Comparison of ENCODE assay signal across 8 mouse cellular contexts in genomic region chr10:60080171-60080570, GRCm38 (mm10). TPM values are rescaled to one million over a fixed set of nuclear protein-coding genes. Genes with fewer than 3 reads are reported as not detected.
A peak's percentile ranks its signal among the peaks of the same experiment; 100 is the strongest.
DNase-seq lines count a peak whose midpoint lies in the region; ATAC-seq lines count a peak whose summit lies in the region.

No protein-coding gene starts in this region.

- no peak overlapping the region for H3K4me3 ChIP-seq in hindbrain, embryonic 16.5 days (ENCODE audit: low read length)
- H3K4me3 ChIP-seq in hindbrain, embryonic 13.5 days = no peak overlapping the region
- H3K4me3 ChIP-seq in embryonic facial prominence, embryonic 13.5 days = no peak overlapping the region
- H3K4me3 ChIP-seq in limb, embryonic 12.5 days (replicated peaks) = no peak overlapping the region

- no peak for DNase-seq in frontal cortex, postnatal 14 days (ENCODE audit: low spot score in 2 of 2)
- no peak for DNase-seq in layer of hippocampus, adult 11-12 months (ENCODE audit: low spot score)
- no peak for DNase-seq in embryo, embryonic 11 days

- peaks cover 19% of the 10 kb centered on the region for H3K4me1 ChIP-seq in hindbrain, embryonic 16.5 days (ENCODE audit: control insufficient read depth, insufficient read depth, low read depth, low read length)
- H3K4me1 ChIP-seq in hindbrain, embryonic 13.5 days (replicated peaks) = peaks cover 32% of the 10 kb centered on the region
- peaks cover 50% of the 10 kb centered on the region for H3K4me1 ChIP-seq in embryonic facial prominence, embryonic 13.5 days
- peaks cover 35% of the 10 kb centered on the region for H3K4me1 ChIP-seq in limb, embryonic 12.5 days (replicated peaks)

- no peak overlapping the region for H3K9ac ChIP-seq in hindbrain, embryonic 16.5 days (ENCODE audit: low read depth, low read length)
- no peak overlapping the region for H3K9ac ChIP-seq in hindbrain, embryonic 13.5 days
- H3K9ac ChIP-seq in embryonic facial prominence, embryonic 13.5 days = no peak overlapping the region
- no peak overlapping the region for H3K9ac ChIP-seq in limb, embryonic 12.5 days (replicated peaks)

- ATAC-seq in hindbrain, embryonic 16.5 days = no peak
- ATAC-seq in hindbrain, embryonic 13.5 days (ENCODE audit: low FRiP score) = no peak
- no peak for ATAC-seq in embryonic facial prominence, embryonic 13.5 days (ENCODE audit: insufficient number of reproducible peaks, insufficient read depth, low FRiP score, low TSS enrichment, low read depth)
- no peak for ATAC-seq in limb, embryonic 12.5 days (ENCODE audit: insufficient number of reproducible peaks, insufficient read depth, low FRiP score, low TSS enrichment, low read depth)
- ATAC-seq in megakaryocyte-erythroid progenitor cell, adult 5-6 weeks (replicated peaks; ENCODE audit: low FRiP score, low TSS enrichment, poor library complexity, severe bottlenecking) = peak; percentile 50

- H3K9me3 ChIP-seq in hindbrain, embryonic 16.5 days (ENCODE audit: control insufficient read depth, low read length) = no peaks in the 10 kb centered on the region
- H3K9me3 ChIP-seq in hindbrain, embryonic 13.5 days = no peaks in the 10 kb centered on the region
- no peaks in the 10 kb centered on the region for H3K9me3 ChIP-seq in embryonic facial prominence, embryonic 13.5 days
- no peaks in the 10 kb centered on the region for H3K9me3 ChIP-seq in limb, embryonic 12.5 days

- WGBS in hindbrain, embryonic 16.5 days = 83% methylated on average over 3 of the region's 3 CpGs
- WGBS in hindbrain, embryonic 13.5 days = 62% methylated on average over 3 of the region's 3 CpGs
- 66% methylated on average over 3 of the region's 3 CpGs for WGBS in embryonic facial prominence, embryonic 13.5 days
- 70% methylated on average over 3 of the region's 3 CpGs for WGBS in limb, embryonic 12.5 days

- no peaks in the 10 kb centered on the region for H3K27me3 ChIP-seq in hindbrain, embryonic 16.5 days (replicated peaks; ENCODE audit: control insufficient read depth, insufficient read depth, low read length)
- no peaks in the 10 kb centered on the region for H3K27me3 ChIP-seq in hindbrain, embryonic 13.5 days
- no peaks in the 10 kb centered on the region for H3K27me3 ChIP-seq in embryonic facial prominence, embryonic 13.5 days
- no peaks in the 10 kb centered on the region for H3K27me3 ChIP-seq in limb, embryonic 12.5 days

- H3K27ac ChIP-seq in hindbrain, embryonic 16.5 days (ENCODE audit: low read depth, low read length) = peak overlapping the region; percentile 37; the same call in 1 of the 2 replicates
- H3K27ac ChIP-seq in hindbrain, embryonic 13.5 days = no peak overlapping the region
- peak overlapping the region; percentile 84; the same call in 1 of the 2 replicates for H3K27ac ChIP-seq in embryonic facial prominence, embryonic 13.5 days
- peak overlapping the region; percentile 83; the same call in 1 of the 2 replicates for H3K27ac ChIP-seq in limb, embryonic 12.5 days

- H3K36me3 ChIP-seq in hindbrain, embryonic 16.5 days (ENCODE audit: control insufficient read depth, insufficient read depth, low read length) = no peaks in the 10 kb centered on the region
- no peaks in the 10 kb centered on the region for H3K36me3 ChIP-seq in hindbrain, embryonic 13.5 days
- H3K36me3 ChIP-seq in embryonic facial prominence, embryonic 13.5 days = no peaks in the 10 kb centered on the region
- H3K36me3 ChIP-seq in limb, embryonic 12.5 days = no peaks in the 10 kb centered on the region

- H3K4me2 ChIP-seq in hindbrain, embryonic 16.5 days (ENCODE audit: low read length) = no peak overlapping the region
- no peak overlapping the region for H3K4me2 ChIP-seq in hindbrain, embryonic 13.5 days
- H3K4me2 ChIP-seq in embryonic facial prominence, embryonic 13.5 days = no peak overlapping the region
- H3K4me2 ChIP-seq in limb, embryonic 12.5 days = no peak overlapping the region

RNA-seq across cellular contexts. Expression of gene Spock2, which starts 25.8 kb away (rescaled TPM):
- 119 and 128 TPM in 2 replicates for polyA plus RNA-seq in hindbrain, embryonic 16.5 days (2015; fragmentation: Nextera tagmentation; extraction: Ambion mirVana)
- polyA plus RNA-seq in hindbrain, embryonic 13.5 days (2015; fragmentation: Nextera tagmentation; extraction: Ambion mirVana) = 67.9 and 76.3 TPM in 2 replicates
- polyA plus RNA-seq in embryonic facial prominence, embryonic 13.5 days (2015; fragmentation: Nextera tagmentation; extraction: Ambion mirVana) = 7.2 and 7.3 TPM in 2 replicates
- 4.1 and 4.4 TPM in 2 replicates for polyA plus RNA-seq in limb, embryonic 12.5 days (2016; fragmentation: Nextera tagmentation; extraction: Ambion mirVana)
- total RNA-seq in megakaryocyte-erythroid progenitor cell, adult 5-6 weeks (2014; fragmentation: Nextera tagmentation) = 0.11 and 0.57 TPM in 2 replicates
- 0.15 and 0.33 TPM in 2 replicates for total RNA-seq in megakaryocyte-erythroid progenitor cell, adult 5-6 weeks (2017)
